Mouse (Mus musculus): ENCODE measurements at regions not wholly inside any gene's neighbourhood (a gene's known extent, or its start where the extent isn't known, plus 50 kb on each side); places are given as distances from the start of the nearest gene placed in this dataset.

- no peak for DNase-seq (ENCODE audit: low read depth, low spot score)
Measured at GRCm38 (mm10) chr15:42768396-42768795, 2634.2 kb downstream of the 9330182O14Rik start.

- DNase-seq (ENCODE audit: low read depth, low spot score), result no peak
Measured at GRCm38 (mm10) chr15:42779903-42780302, 2645.7 kb downstream of the 9330182O14Rik start.

GRCm38 (mm10) chr15:42801217-42801616, 2667.1 kb downstream of the 9330182O14Rik start:
- no peak for DNase-seq (ENCODE audit: low read depth, low spot score)

- no peak for DNase-seq (ENCODE audit: low read depth, low spot score)
Measured at GRCm38 (mm10) chr15:42810871-42811490, 2676.8 kb downstream of the 9330182O14Rik start.

- DNase-seq (ENCODE audit: low read depth, low spot score), result no peak
Measured at GRCm38 (mm10) chr15:42815026-42815724, 2681.0 kb downstream of the 9330182O14Rik start.

GRCm38 (mm10) chr15:42838839-42839238, 2704.7 kb downstream of the 9330182O14Rik start:
- no peak for DNase-seq (ENCODE audit: low read depth, low spot score)

GRCm38 (mm10) chr15:42850003-42850402, 2715.8 kb downstream of the 9330182O14Rik start:
- no peak for DNase-seq (ENCODE audit: low read depth, low spot score)

- DNase-seq (ENCODE audit: low read depth, low spot score), result no peak
Measured at GRCm38 (mm10) chr15:42872491-42872890, 2738.3 kb downstream of the 9330182O14Rik start.

GRCm38 (mm10) chr15:42894611-42895010, 2760.4 kb downstream of the 9330182O14Rik start:
- no peak for DNase-seq (ENCODE audit: low read depth, low spot score)

GRCm38 (mm10) chr15:42900056-42900455, 2765.9 kb downstream of the 9330182O14Rik start:
- no peak for DNase-seq (ENCODE audit: low read depth, low spot score)

- no peak for DNase-seq (ENCODE audit: low read depth, low spot score)
Measured at GRCm38 (mm10) chr15:42901782-42902181, 2767.6 kb downstream of the 9330182O14Rik start.

GRCm38 (mm10) chr15:42911357-42911756, 2777.2 kb downstream of the 9330182O14Rik start:
- no peak for DNase-seq (ENCODE audit: low read depth, low spot score)

GRCm38 (mm10) chr15:42912880-42913279, 2778.7 kb downstream of the 9330182O14Rik start:
- DNase-seq (ENCODE audit: low read depth, low spot score), result no peak

- no peak for DNase-seq (ENCODE audit: low read depth, low spot score)
Measured at GRCm38 (mm10) chr15:42913285-42913684, 2779.1 kb downstream of the 9330182O14Rik start.

- DNase-seq (ENCODE audit: low read depth, low spot score), result peak; percentile 5
Measured at GRCm38 (mm10) chr15:42914099-42914498, 2779.9 kb downstream of the 9330182O14Rik start.

- no peak for DNase-seq (ENCODE audit: low read depth, low spot score)
Measured at GRCm38 (mm10) chr15:42915195-42915594, 2781.0 kb downstream of the 9330182O14Rik start.

GRCm38 (mm10) chr15:42921618-42922017, 2787.5 kb downstream of the 9330182O14Rik start:
- DNase-seq (ENCODE audit: low read depth, low spot score), result no peak

GRCm38 (mm10) chr15:42928331-42928730, 2794.2 kb downstream of the 9330182O14Rik start:
- no peak for DNase-seq (ENCODE audit: low read depth, low spot score)

- no peak for DNase-seq (ENCODE audit: low read depth, low spot score)
Measured at GRCm38 (mm10) chr15:42944610-42945009, 2810.4 kb downstream of the 9330182O14Rik start.

GRCm38 (mm10) chr15:42955167-42955566, 2821.0 kb downstream of the 9330182O14Rik start:
- no peak for DNase-seq (ENCODE audit: low read depth, low spot score)

GRCm38 (mm10) chr15:42962747-42963338, 2828.7 kb downstream of the 9330182O14Rik start:
- DNase-seq (ENCODE audit: low read depth, low spot score), result peak; percentile 66

- no peak for DNase-seq (ENCODE audit: low read depth, low spot score)
Measured at GRCm38 (mm10) chr15:42965314-42965713, 2831.1 kb downstream of the 9330182O14Rik start.

All from A20 (cell line).